Mouse (Mus musculus): Measurements from ENCODE around the gene Gpr31b. TPM values are rescaled to one million over a fixed set of nuclear protein-coding genes. Genes with fewer than 3 reads are reported as not detected.

Gpr31b gene
- total RNA-seq (2023): not detected

DNA sequence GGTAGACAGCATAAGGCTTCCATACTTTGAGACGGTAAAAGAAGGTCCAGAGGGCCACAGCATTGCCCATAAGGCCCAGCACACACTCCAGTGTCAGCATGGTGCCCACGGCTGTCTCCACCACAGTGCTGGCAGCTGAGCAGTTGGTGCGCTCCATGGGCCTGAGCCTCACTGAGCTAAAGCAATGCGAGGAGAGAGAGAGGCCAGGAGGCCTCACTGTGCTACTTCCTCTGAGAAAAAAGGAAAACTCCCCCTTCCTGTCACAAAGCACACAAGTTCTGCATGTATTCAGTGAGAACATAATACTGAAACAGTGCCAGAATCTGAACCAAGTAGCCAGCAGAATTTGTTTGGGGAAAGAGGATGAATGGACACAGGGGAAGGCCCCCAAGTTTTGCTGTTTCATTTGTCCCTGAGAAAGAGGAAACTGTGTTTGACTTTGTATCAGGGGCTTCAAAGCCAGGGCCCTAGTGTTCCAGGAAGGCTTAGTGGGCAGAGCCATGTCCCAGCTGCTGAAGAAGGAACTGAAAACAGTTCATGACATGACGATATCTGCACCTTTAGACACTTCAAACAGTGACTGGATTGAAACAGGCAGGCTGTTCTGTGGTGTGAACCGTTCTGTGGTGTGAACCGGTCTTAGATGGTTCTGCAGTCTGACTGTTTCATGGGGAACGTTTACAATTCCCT lies at the start of gene Gpr31b:
Gpr31b (minus strand) TSS at position 173 of the 690 bp plus-strand sequence.

DNA sequence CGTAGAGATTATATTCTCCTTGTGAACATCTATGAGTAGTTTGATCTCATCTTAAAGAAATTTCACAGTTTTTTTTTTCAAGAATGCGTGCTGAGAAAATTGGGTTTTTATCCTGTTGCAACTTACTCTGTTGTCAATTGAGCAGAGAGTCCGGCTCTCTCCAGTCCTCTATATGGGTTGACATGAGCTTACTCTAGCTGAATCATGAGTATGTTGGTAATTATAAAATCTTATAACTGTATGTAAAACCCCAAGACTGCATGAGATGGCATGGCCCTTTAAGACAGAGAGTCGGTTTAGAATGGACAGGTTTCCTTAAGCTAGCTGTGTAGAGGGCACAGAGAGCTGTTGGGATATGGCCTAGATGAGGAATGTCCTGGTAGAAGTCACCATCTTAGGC lies 8.7 kb upstream of the Gpr31b start, which contains the start of gene Tcp10b:
Tcp10b (plus strand) TSS at position 301 of the 400 bp plus-strand sequence.

DNA sequence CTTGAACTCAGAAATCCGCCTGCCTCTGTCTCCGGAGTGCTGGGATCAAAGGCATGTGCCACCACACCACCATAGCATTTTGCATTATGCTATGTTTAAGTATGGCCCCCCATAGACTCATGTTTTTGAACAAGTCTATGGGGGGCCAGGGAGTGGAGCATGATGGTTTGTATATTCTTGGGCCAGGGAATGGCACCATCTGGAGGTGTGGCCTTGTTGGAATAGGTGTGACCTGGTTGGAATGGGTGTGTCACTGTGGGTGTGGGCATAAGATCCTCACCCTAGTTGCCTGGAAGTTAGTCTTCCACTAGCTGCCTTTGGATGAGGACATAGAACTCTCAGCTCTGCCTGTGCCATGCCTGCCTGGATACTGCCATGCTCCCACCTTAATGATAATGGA lies 45.5 kb downstream of the Gpr31b start, which contains the start of gene Sod2:
Sod2 (plus strand) TSS at position 301 of the 400 bp plus-strand sequence.

Other genes starting within 250 kb of the Gpr31b start
- gene Mas1, start 184.2 kb downstream of the Gpr31b start, total RNA-seq (2023): not detected
- gene Mrgprh, start 176.3 kb downstream of the Gpr31b start, total RNA-seq (2023): not detected
- gene Pnldc1, start 142.1 kb downstream of the Gpr31b start, total RNA-seq (2023): 2.2 TPM
- 185 TPM for gene Tcp1, start 136.6 kb downstream of the Gpr31b start, total RNA-seq (2023)
- 36.7 TPM for gene Mrpl18, start 136.0 kb downstream of the Gpr31b start, total RNA-seq (2023)
- gene Acat3, start 111.7 kb downstream of the Gpr31b start, total RNA-seq (2023): not detected
- gene Acat2, start 91.5 kb downstream of the Gpr31b start, total RNA-seq (2023): 18.7 TPM
- gene Wtap, start 58.1 kb downstream of the Gpr31b start, total RNA-seq (2023): 120 TPM
- 58.1 TPM for gene Sod2, start 45.5 kb downstream of the Gpr31b start, total RNA-seq (2023)
- gene Tcp10b, start 8.8 kb upstream of the Gpr31b start, total RNA-seq (2023): not detected
- gene Unc93a, start 79.5 kb upstream of the Gpr31b start, total RNA-seq (2023): 0.23 TPM
- gene Smok2a, start 168.9 kb upstream of the Gpr31b start, total RNA-seq (2023): not detected
- not detected for gene Smok2b, start 178.0 kb upstream of the Gpr31b start, total RNA-seq (2023)